Mouse (Mus musculus) monocyte, adult 59 days (primary cell): ENCODE measurements around the gene Serpinb9. TPM values are rescaled to one million over a fixed set of nuclear protein-coding genes. Genes with fewer than 3 reads are reported as not detected.

Experiments used
- total RNA-seq, 2 experiments: library from RNA; stranded (reverse); gene quantifications; one replicate each; pipeline ENCODE4 v1.2.4; 2023

The Serpinb9 gene
- total RNA-seq, result 1 to 10 TPM; 3.6 to 3.7 TPM

GRCm38 (mm10) chr13:33002950-33003349 is at the start of gene Serpinb9:
Serpinb9 (plus strand) TSS chr13:33003250.

GRCm38 (mm10) chr13:32964989-32965811 is 37.9 kb upstream of the Serpinb9 start, which contains the start of gene Serpinb6b:
Serpinb6b (plus strand) TSS chr13:32965209.

GRCm38 (mm10) chr13:33027244-33027643 is 24.2 kb downstream of the Serpinb9 start, which contains the start of gene Serpinb9b:
Serpinb9b (plus strand) TSS chr13:33027416.

Other genes with a start within 250 kb of the Serpinb9 start
- not detected for gene Mylk4, start 219.3 kb upstream of the Serpinb9 start, total RNA-seq
- gene Wrnip1, start 201.2 kb upstream of the Serpinb9 start, total RNA-seq, result 10 to 100 TPM; 15.8 to 18.0 TPM
- gene D930007J09Rik, start 200.4 kb upstream of the Serpinb9 start, total RNA-seq, result not detected
- 10 to 100 TPM in 1 of 2 experiments, 1 to 10 TPM in 1; 7.0 to 12.6 TPM for gene Serpinb1a, start 152.1 kb upstream of the Serpinb9 start, total RNA-seq
- not detected for gene Serpinb1c, start 105.0 kb upstream of the Serpinb9 start, total RNA-seq
- gene Serpinb6b, start 38.0 kb upstream of the Serpinb9 start, total RNA-seq, result 1 to 10 TPM; 2.1 to 2.4 TPM
- not detected for gene Serpinb9b, start 24.2 kb downstream of the Serpinb9 start, total RNA-seq
- under 1 TPM in 1 of 2 experiments, not detected in 1; 0.39 TPM for gene Serpinb1b, start 75.3 kb downstream of the Serpinb9 start, total RNA-seq
- gene Serpinb9c, start 156.5 kb downstream of the Serpinb9 start, total RNA-seq, result not detected
- gene Serpinb9d, start 189.7 kb downstream of the Serpinb9 start, total RNA-seq, result not detected
- gene Serpinb9e, start 246.4 kb downstream of the Serpinb9 start, total RNA-seq, result not detected